In genomic region chr1:181210601-181211402, GRCm38 (mm10) we compare ENCODE assay signal across 8 mouse cellular contexts. TPM values are rescaled to one million over a fixed set of nuclear protein-coding genes. Genes with fewer than 3 reads are reported as not detected.
DNase-seq lines count a peak whose midpoint lies in the region; ATAC-seq and TF ChIP-seq lines count a peak whose summit lies in the region.

No protein-coding gene starts in this region.

- H3K4me3 ChIP-seq in MEL (ENCODE audit: control insufficient read depth in 1 of 2, insufficient read depth in 1 of 2, low read depth in 2 of 2, low read length in 2 of 2), result peak overlapping the region; percentile 95 to 99
- peak overlapping the region; percentile 66 for H3K4me3 ChIP-seq in bone marrow, adult 2 months (replicated peaks; ENCODE audit: control insufficient read depth, low read depth, low read length)
- peak overlapping the region; percentile 89 for H3K4me3 ChIP-seq in embryonic fibroblast, embryonic 13.5 days (ENCODE audit: insufficient read depth, low read length)
- peak overlapping the region; percentile 71 for H3K4me3 ChIP-seq in heart, embryonic 16.5 days (ENCODE audit: low read length)

- H3K4me2 ChIP-seq in heart, embryonic 16.5 days (ENCODE audit: low read depth, low read length), result peak overlapping the region; percentile 72

- peak; percentile 21 for ATAC-seq in heart, embryonic 16.5 days (replicated peaks; ENCODE audit: extremely low read depth, insufficient read depth, low FRiP score)

- WGBS in bone marrow, adult 2 months, result under 1% methylated on average over 55 of the region's 56 CpGs
- 1% methylated on average over 55 of the region's 56 CpGs for WGBS in heart, embryonic 16.5 days

- no peaks in the 10 kb centered on the region for H3K9me3 ChIP-seq in MEL (replicated peaks; ENCODE audit: insufficient read depth, low read length)
- no peaks in the 10 kb centered on the region for H3K9me3 ChIP-seq in heart, embryonic 16.5 days (replicated peaks; ENCODE audit: control insufficient read depth, low read length)

- H3K36me3 ChIP-seq in MEL (ENCODE audit: control insufficient read depth in 1 of 2, insufficient read depth in 2 of 2, low read length in 2 of 2), result peaks cover 18 to 28% of the 10 kb centered on the region in 2 experiments
- H3K36me3 ChIP-seq in heart, embryonic 16.5 days (ENCODE audit: control insufficient read depth, insufficient read depth), result peaks cover 10% of the 10 kb centered on the region

- H3K4me1 ChIP-seq in MEL (ENCODE audit: control insufficient read depth in 1 of 2, insufficient read depth in 2 of 2, low read length in 2 of 2), result peaks cover 0 to 9% of the 10 kb centered on the region in 2 experiments; a peak in 2 of 4 replicates
- peaks cover 2% of the 10 kb centered on the region; the same call in 1 of the 2 replicates for H3K4me1 ChIP-seq in bone marrow, adult 2 months (ENCODE audit: control insufficient read depth, insufficient read depth, low read length)
- H3K4me1 ChIP-seq in embryonic fibroblast, embryonic 13.5 days (ENCODE audit: control insufficient read depth, insufficient read depth, low read length), result peaks cover 4% of the 10 kb centered on the region
- peaks cover 21% of the 10 kb centered on the region for H3K4me1 ChIP-seq in heart, embryonic 16.5 days (ENCODE audit: control insufficient read depth, insufficient read depth, low read length)

- TF ChIP-seq EP300 in MEL (IDR thresholded peaks at IDR 0.05; ENCODE audit: low read depth in 1 of 2, low read length in 2 of 2), result no peak

- TF ChIP-seq CTCF in MEL (IDR thresholded peaks at IDR 0.05 in 2 of 3, conservative IDR thresholded peaks at IDR 0.05 in 1 of 3; ENCODE audit: control insufficient read depth in 1 of 3, insufficient read depth in 1 of 3, low read depth in 2 of 3, low read length in 3 of 3, poor library complexity in 1 of 3, severe bottlenecking in 1 of 3), result no peak
- TF ChIP-seq CTCF in bone marrow, adult 2 months (IDR thresholded peaks at IDR 0.05; ENCODE audit: control insufficient read depth, insufficient read depth, low read length), result no peak
- TF ChIP-seq CTCF in embryonic fibroblast, embryonic 13.5 days (IDR thresholded peaks at IDR 0.05; ENCODE audit: borderline replicate concordance, insufficient read depth, low read length), result no peak

- H3K9ac ChIP-seq in MEL (ENCODE audit: control insufficient read depth, low read depth, low read length, poor library complexity, severe bottlenecking), result peak overlapping the region; percentile 97
- H3K9ac ChIP-seq in heart, embryonic 16.5 days (ENCODE audit: low read length), result peak overlapping the region; percentile 99

- DNase-seq in MEL (ENCODE audit: low read depth, low spot score), result peak; percentile 48
- peak; percentile 46 to 68 for DNase-seq in kidney, postnatal 25 days
- DNase-seq in lung, postnatal 14 days, result peak; percentile 57
- DNase-seq in ovary, postnatal 14 days (ENCODE audit: low spot score), result peak; percentile 28
- DNase-seq in yolk sac, embryonic 10.5 days (ENCODE audit: low spot score), result peak; percentile 38

- peaks cover 43% of the 10 kb centered on the region for H3K79me2 ChIP-seq in MEL (ENCODE audit: control insufficient read depth, insufficient read depth, low read length, poor library complexity)

- TF ChIP-seq POLR2A in MEL (IDR thresholded peaks at IDR 0.05; ENCODE audit: control insufficient read depth in 1 of 2, insufficient read depth in 1 of 2, low read depth in 1 of 2, low read length in 2 of 2, poor library complexity in 1 of 2), result peak in 1 of 2 experiments; percentile 18; a peak in 1 of 4 replicates
- TF ChIP-seq POLR2A in bone marrow, adult 2 months (IDR thresholded peaks at IDR 0.05; ENCODE audit: borderline replicate concordance, control insufficient read depth, low read depth, low read length), result peak; percentile 25; the same call in 1 of the 2 replicates
- TF ChIP-seq POLR2A in embryonic fibroblast, embryonic 13.5 days (IDR thresholded peaks at IDR 0.05; ENCODE audit: low read depth, low read length), result no peak

- peak overlapping the region; percentile 53; the same call in 1 of the 2 replicates for H3K27ac ChIP-seq in MEL (ENCODE audit: control insufficient read depth, low read depth, low read length)
- peak overlapping the region; percentile 97 for H3K27ac ChIP-seq in bone marrow, adult 2 months (ENCODE audit: control insufficient read depth, insufficient read depth, low read depth, low read length, poor library complexity)
- H3K27ac ChIP-seq in embryonic fibroblast, embryonic 13.5 days (ENCODE audit: insufficient read depth, low read length), result peak overlapping the region; percentile 22; the same call in 1 of the 2 replicates
- H3K27ac ChIP-seq in heart, embryonic 16.5 days (ENCODE audit: low read length), result peak overlapping the region; percentile 96

- H3K27me3 ChIP-seq in MEL (ENCODE audit: control insufficient read depth in 1 of 2, insufficient read depth in 2 of 2, low read length in 2 of 2), result no peaks in the 10 kb centered on the region
- no peaks in the 10 kb centered on the region for H3K27me3 ChIP-seq in heart, embryonic 16.5 days (ENCODE audit: control insufficient read depth, insufficient read depth, low read length)

- TF ChIP-seq RAD21 in MEL (IDR thresholded peaks at IDR 0.05; ENCODE audit: low read depth, low read length), result no peak

TF ChIP-seq in MEL, 35 proteins besides CTCF, POLR2A, EP300 and RAD21:
- peak; percentile 61; the same call in 1 of the 2 replicates for TF ChIP-seq UBTF (IDR thresholded peaks at IDR 0.05; ENCODE audit: borderline replicate concordance, insufficient read depth, low read depth, low read length)
- no peak for TF ChIP-seq MYB (IDR thresholded peaks at IDR 0.05; ENCODE audit: low read depth, low read length)
- no peak for TF ChIP-seq ETS1 (IDR thresholded peaks at IDR 0.05; ENCODE audit: low read depth, low read length)
- 0 out of 2 replicates have a peak, but pooled peaks have one; percentile 24 for TF ChIP-seq ELF1 (IDR thresholded peaks at IDR 0.05; ENCODE audit: low read depth, low read length)
- peak; percentile 15; the same call in 1 of the 2 replicates for TF ChIP-seq CHD2 (IDR thresholded peaks at IDR 0.05; ENCODE audit: low read length)

RNA-seq across cellular contexts. Expression of gene Wdr26, which starts 1.0 kb away (rescaled TPM):
- 21.6 and 23.5 TPM in 2 replicates for total RNA-seq in MEL (2012; rRNA removed)
- polyA plus RNA-seq in MEL (2012; ENCODE audit: insufficient read depth in 1 of 2, insufficient read length in 2 of 2, low read depth in 1 of 2, low replicate concordance in 2 of 2, missing spikeins in 1 of 2), result 10 to 100 TPM in 1 of 2 experiments, not detected in 1; 35.1 TPM
- polyA plus RNA-seq in bone marrow, adult 2 months (2011; ENCODE audit: insufficient read depth, insufficient read length, low replicate concordance, missing spikeins), result 88.4 and 115 TPM in 2 replicates
- polyA plus RNA-seq in embryonic fibroblast, embryonic 13.5 days (2011; ENCODE audit: insufficient read length, low read depth, missing spikeins), result 144 and 146 TPM in 2 replicates
- 22.7 and 24.3 TPM in 2 replicates for polyA plus RNA-seq in heart, embryonic 16.5 days (2015; fragmentation: Nextera tagmentation; extraction: Ambion mirVana)

Comparison
In these comparisons a context has a peak if more than half of its experiments do, and no peak if none do; other contexts are left out.
1. Peak in every context shown above with its lines: DNase-seq, ATAC-seq, H3K4me3 ChIP-seq and H3K27ac ChIP-seq.
2. H3K27ac ChIP-seq: peak in every context shown above with its lines; median percentile 97 in bone marrow, adult 2 months; 96 in heart, embryonic 16.5 days; 53 in MEL; 22 in embryonic fibroblast, embryonic 13.5 days.